Mouse (Mus musculus) liver, embryonic 14.5 days (tissue): Measurements from ENCODE around the gene Shkbp1.

Experiments
- CTCF ChIP-seq: IDR thresholded peaks from 2 replicates; pipeline ENCODE4 v1.5.1; 2016; ENCODE audit warnings: antibody characterized with exemption, low read depth, control low read depth
- EP300 ChIP-seq: IDR thresholded peaks from 2 replicates; pipeline ENCODE4 v1.6.1; 2016; ENCODE audit warnings: antibody characterized with exemption, low read depth

GRCm38 (mm10) chr7:27324928-27325327 is 30.9 kb downstream of the Shkbp1 start:
- TF ChIP-seq CTCF (no peak), EP300 (no peak)
